Mouse (Mus musculus) liver, embryonic 14.5 days (tissue): Measurements from ENCODE around the gene Tmem131l. TPM values are rescaled to one million over a fixed set of nuclear protein-coding genes. Genes with fewer than 3 reads are reported as not detected.

Experiments used
- ATAC-seq: fragments of 200-750 bp; cut with Nextera tagmentation; 2 replicates; pipeline ENCODE4 v1.8.0; 2017; ENCODE audit warnings: moderate number of reproducible peaks, mild to moderate bottlenecking, moderate library complexity; ENCODE audit not compliant: insufficient read depth
- DNase-seq, 3 experiments: peaks; one replicate each; pipeline ENCODE4 v3.0.0-alpha.2; 2012 to 2013; ENCODE audit warnings: low read depth in 3 of 3, low spot score in 3 of 3
- H3K27ac ChIP-seq: fragments of 300-500 bp; sonication (generic); 2 replicates; pipeline ENCODE4 v1.5.1; 2014; ENCODE audit warnings: moderate library complexity, mild to moderate bottlenecking, control low read depth, inconsistent platforms
- H3K27me3 ChIP-seq: fragments of 300-500 bp; sonication (generic); 2 replicates; pipeline ENCODE4 v1.6.1; 2014; ENCODE audit warnings: mild to moderate bottlenecking, low read length, moderate library complexity; ENCODE audit not compliant: control insufficient read depth, insufficient read depth
- H3K36me3 ChIP-seq: fragments of 300-500 bp; sonication (generic); replicated peaks from 2 replicates; pipeline ENCODE4 v1.6.1; 2014; ENCODE audit warnings: low read depth; ENCODE audit not compliant: control insufficient read depth, insufficient read depth
- H3K4me1 ChIP-seq, 2 experiments: fragments of 200-500 bp in 1 of 2; fragments of 300-500 bp in 1 of 2; sonication (generic) in 1 of 2; replicated peaks; 2 replicates each; pipeline ENCODE4 v1.6.1; 2012 to 2014; ENCODE audit warnings: antibody characterized with exemption in 1 of 2, inconsistent platforms in 1 of 2, low read length in 1 of 2; ENCODE audit not compliant: control insufficient read depth in 2 of 2, insufficient read depth in 2 of 2
- H3K4me2 ChIP-seq: fragments of 300-500 bp; sonication (generic); 2 replicates; pipeline ENCODE4 v1.6.1; 2014; ENCODE audit warnings: low read depth, mild to moderate bottlenecking, control low read depth, moderate library complexity
- H3K4me3 ChIP-seq, 2 experiments: fragments of 200-500 bp in 1 of 2; fragments of 300-500 bp in 1 of 2; sonication (generic) in 1 of 2; 2 replicates each; pipeline ENCODE4 v1.5.1; 2012 to 2014; ENCODE audit warnings: low read depth in 2 of 2, low read length in 2 of 2, mild to moderate bottlenecking in 2 of 2, control low read depth in 1 of 2, inconsistent platforms in 1 of 2, moderate library complexity in 1 of 2; ENCODE audit not compliant: insufficient read depth in 1 of 2
- H3K9ac ChIP-seq: fragments of 300-500 bp; sonication (generic); replicated peaks from 2 replicates; pipeline ENCODE4 v1.6.1; 2014; ENCODE audit warnings: mild to moderate bottlenecking, control low read depth, moderate library complexity
- H3K9me3 ChIP-seq: fragments of 300-500 bp; sonication (generic); 2 replicates; pipeline ENCODE4 v1.6.1; 2016; ENCODE audit warnings: low read length, mixed read lengths; ENCODE audit not compliant: control insufficient read depth
- CTCF ChIP-seq: IDR thresholded peaks from 2 replicates; pipeline ENCODE4 v1.5.1; 2016; ENCODE audit warnings: antibody characterized with exemption, low read depth, control low read depth
- EP300 ChIP-seq: IDR thresholded peaks from 2 replicates; pipeline ENCODE4 v1.6.1; 2016; ENCODE audit warnings: antibody characterized with exemption, low read depth
- WGBS: fragments of 180-500 bp; shearing (Covaris S2); extraction: QIAGEN DNeasy Blood & Tissue Kit; methylation state at CpG from one replicate; pipeline ENCODE4 v1.1.7; 2014; ENCODE audit not compliant: insufficient replicate concordance; 5-methylcytosine and 5-hydroxymethylcytosine counted together
- polyA plus RNA-seq, 2 experiments: library from polyadenylated mRNA; depleted of rRNA in 1 of 2; stranded (reverse) in 1 of 2; unstranded in 1 of 2; fragments of >200 nt; fragmentation: Nextera tagmentation in 1 of 2; extraction: Ambion mirVana in 1 of 2; gene quantifications; 2 replicates each; pipeline versions ENCODE4 v1.2.1 to v1.2.3; 2012 to 2014

The Tmem131l gene
- polyA plus RNA-seq, 2 experiments = 18.9 to 24.5 TPM

DNA sequence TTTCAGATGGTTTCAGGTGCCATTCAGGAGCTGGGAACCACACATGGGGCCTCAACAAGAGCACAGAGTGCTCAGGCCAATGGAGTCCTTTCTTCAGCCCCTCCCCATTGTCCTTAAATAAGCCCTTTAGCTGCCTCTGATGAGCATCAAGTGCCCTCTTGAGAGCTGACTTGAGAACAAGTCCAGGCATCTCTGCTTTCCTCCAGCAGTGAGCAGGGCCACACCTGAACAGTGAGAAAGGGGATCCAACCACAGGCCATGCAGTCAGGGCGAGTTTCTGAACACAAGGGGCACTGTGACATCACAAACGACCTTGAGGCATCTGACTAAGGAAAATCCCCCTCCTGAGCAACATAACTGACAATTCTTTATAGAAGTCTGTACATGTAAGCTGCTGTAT is 31.7 kb upstream of the Tmem131l start:
- Histone ChIP-seq H3K4me1 (no peaks in the 10 kb centered on the region), H3K9ac (no peak overlapping the region), H3K36me3 (no peaks in the 10 kb centered on the region), H3K27ac (no peak overlapping the region), H3K27me3 (no peaks in the 10 kb centered on the region), H3K4me3 (no peak overlapping the region), H3K9me3 (no peaks in the 10 kb centered on the region), H3K4me2 (no peak overlapping the region)
- TF ChIP-seq CTCF (no peak), EP300 (no peak)
- ATAC-seq (no peak), DNase-seq (no peak)
- 14% methylated on average over 2 of the region's 2 CpGs for WGBS

- WGBS = 67% methylated on average over 8 of the region's 8 CpGs
- DNase-seq (no peak), ATAC-seq (no peak)
- H3K27me3 ChIP-seq = no peaks in the 10 kb centered on the region
- H3K27ac ChIP-seq = no peak overlapping the region
- TF ChIP-seq EP300 (no peak), CTCF (no peak)
- H3K4me2 ChIP-seq = no peak overlapping the region
- H3K4me1 ChIP-seq = no peaks in the 10 kb centered on the region
- no peak overlapping the region for H3K4me3 ChIP-seq
- no peaks in the 10 kb centered on the region for H3K9me3 ChIP-seq
- H3K36me3 ChIP-seq = no peaks in the 10 kb centered on the region
- H3K9ac ChIP-seq = no peak overlapping the region
These were observed 30.8 kb upstream of the Tmem131l start for GRCm38 (mm10) chr3:84070811-84071210.

- no peak overlapping the region for H3K9ac ChIP-seq
- WGBS = 32% methylated on average over 13 of the region's 13 CpGs
- H3K27me3 ChIP-seq = no peaks in the 10 kb centered on the region
- H3K4me1 ChIP-seq = no peaks in the 10 kb centered on the region
- DNase-seq (no peak), ATAC-seq (no peak)
- no peak overlapping the region for H3K27ac ChIP-seq
- no peak overlapping the region for H3K4me3 ChIP-seq
- no peak for TF ChIP-seq CTCF
- TF ChIP-seq EP300 = no peak
- no peaks in the 10 kb centered on the region for H3K9me3 ChIP-seq
- no peaks in the 10 kb centered on the region for H3K36me3 ChIP-seq
- no peak overlapping the region for H3K4me2 ChIP-seq
These were observed 29.1 kb upstream of the Tmem131l start for GRCm38 (mm10) chr3:84068831-84069709.

DNA sequence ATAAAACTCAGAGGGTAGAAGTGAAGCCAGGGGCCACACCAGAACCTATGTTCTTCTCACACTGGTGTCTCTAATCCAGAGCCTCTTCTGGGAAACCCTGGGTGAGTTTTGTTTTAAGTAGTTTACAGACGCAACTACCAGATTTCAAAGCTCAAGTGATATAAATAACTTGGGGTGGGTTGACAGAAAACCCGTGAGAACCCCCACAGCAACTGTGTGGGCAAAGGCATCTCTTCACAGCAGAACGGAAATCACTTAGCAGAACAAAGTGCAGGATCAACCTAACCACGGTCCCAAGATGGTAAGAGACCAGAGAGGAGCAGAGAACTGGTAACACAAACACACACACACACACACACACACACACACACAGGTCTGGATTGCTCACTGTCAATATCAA is 25.9 kb upstream of the Tmem131l start:
- no peak overlapping the region for H3K4me2 ChIP-seq
- no peaks in the 10 kb centered on the region for H3K4me1 ChIP-seq
- H3K9ac ChIP-seq = no peak overlapping the region
- no peak overlapping the region for H3K4me3 ChIP-seq
- ATAC-seq (no peak), DNase-seq (no peak)
- no peak overlapping the region for H3K27ac ChIP-seq
- no peaks in the 10 kb centered on the region for H3K27me3 ChIP-seq
- TF ChIP-seq EP300 = no peak
- TF ChIP-seq CTCF = no peak
- no peaks in the 10 kb centered on the region for H3K36me3 ChIP-seq
- H3K9me3 ChIP-seq = no peaks in the 10 kb centered on the region
- 46% methylated on average over 4 of the region's 4 CpGs for WGBS

DNA sequence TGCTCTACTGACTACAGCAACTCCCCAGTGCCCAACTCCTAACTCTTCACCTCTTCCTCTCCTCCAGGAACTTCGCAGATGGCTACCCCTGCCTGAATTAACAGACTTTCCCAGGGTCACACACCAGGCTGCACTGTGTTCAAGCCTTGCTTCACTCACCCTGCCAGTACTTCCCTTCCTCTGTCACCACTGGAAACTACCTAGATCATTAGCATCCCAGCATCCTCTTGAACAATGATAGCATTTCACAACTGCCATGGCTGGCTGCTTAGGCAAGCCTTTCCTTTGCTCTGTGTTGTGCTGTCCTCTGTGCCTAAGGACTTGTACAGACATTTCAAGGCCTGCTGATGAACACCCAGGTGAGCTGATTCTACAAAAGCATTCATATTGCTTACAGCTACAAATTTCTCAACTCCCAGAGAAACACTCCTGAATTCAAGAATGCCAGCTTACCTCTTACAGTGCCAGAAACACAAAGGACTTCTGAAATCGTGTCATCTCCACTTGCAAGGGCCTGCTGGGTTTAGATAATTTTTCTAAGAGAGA is 23.5 kb upstream of the Tmem131l start:
- no peak for ATAC-seq
- 59% methylated on average over 2 of the region's 2 CpGs for WGBS
- no peak overlapping the region for H3K27ac ChIP-seq

More for the DNA sequence above, 23.5 kb upstream of the Tmem131l start:
- Histone ChIP-seq H3K4me2 (no peak overlapping the region), H3K4me1 (no peaks in the 10 kb centered on the region), H3K4me3 (no peak overlapping the region), H3K9ac (no peak overlapping the region), H3K36me3 (no peaks in the 10 kb centered on the region), H3K27me3 (no peaks in the 10 kb centered on the region), H3K9me3 (no peaks in the 10 kb centered on the region)
- DNase-seq = no peak
- no peak for TF ChIP-seq CTCF
- TF ChIP-seq EP300 = no peak
